Mouse (Mus musculus) brain, adult 2 months (tissue): ENCODE results near the gene Mettl5.
A peak's percentile ranks its signal among the peaks of the same experiment; 100 is the strongest.
"Not testable (repeated sequence)": the region's sequence is repeated elsewhere in the genome, so short reads cannot be mapped to it uniquely, and the experiment has no call there.

Source experiments
- DNase-seq: peaks from one replicate; pipeline ENCODE4 v3.0.0; 2011; ENCODE audit warnings: low read depth, low spot score

Mettl5 gene

DNA sequence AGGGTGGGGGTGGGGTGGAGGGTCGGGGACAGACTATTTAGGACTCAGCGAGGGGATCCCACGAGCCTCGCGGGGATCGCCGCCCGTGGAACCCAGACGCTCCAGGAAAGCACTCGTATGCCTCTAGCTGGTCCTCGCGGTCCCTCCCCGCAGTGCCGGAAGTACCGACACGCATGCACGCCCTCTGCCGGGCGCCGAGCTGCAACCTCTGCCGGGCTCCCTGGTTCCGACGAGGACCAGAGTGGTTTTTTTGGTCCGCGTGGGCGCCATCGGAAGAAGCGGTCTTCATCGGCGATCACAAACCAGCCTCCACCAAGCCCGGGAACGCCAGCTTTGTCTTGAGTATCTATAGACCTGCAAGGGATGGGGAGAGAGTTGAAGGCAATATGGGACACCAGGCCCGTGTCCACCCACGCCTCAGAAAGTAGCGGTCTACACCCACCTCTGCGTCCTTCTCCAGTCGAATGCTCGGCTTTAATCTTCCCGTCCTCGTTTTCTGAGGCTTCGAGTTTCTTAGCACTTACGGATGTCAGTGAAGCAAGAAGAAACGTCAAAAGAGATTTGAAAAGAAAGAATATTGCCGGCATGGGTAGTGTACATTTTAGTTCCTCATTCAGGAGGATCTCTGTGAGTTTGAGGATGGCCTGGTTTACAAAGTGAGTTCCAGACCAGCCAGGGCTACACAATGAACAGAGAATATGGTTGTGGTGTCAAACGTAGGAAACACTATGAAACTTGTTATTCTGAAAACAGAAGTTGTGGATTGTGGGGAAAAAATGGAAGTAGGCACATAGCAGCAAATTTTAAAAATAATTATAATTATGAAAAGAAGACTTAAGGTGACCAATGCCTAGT lies at the start of gene Mettl5:
Gene Mettl5, minus strand, starts transcription at position 165 of the 855 bp plus-strand sequence.
- peak; percentile 95 for DNase-seq

GRCm38 (mm10) chr2:69924943-69925342 lies 39.5 kb upstream of the Mettl5 start:
- no peak for DNase-seq

GRCm38 (mm10) chr2:69917301-69917700 lies 31.9 kb upstream of the Mettl5 start:
- no peak for DNase-seq

DNA sequence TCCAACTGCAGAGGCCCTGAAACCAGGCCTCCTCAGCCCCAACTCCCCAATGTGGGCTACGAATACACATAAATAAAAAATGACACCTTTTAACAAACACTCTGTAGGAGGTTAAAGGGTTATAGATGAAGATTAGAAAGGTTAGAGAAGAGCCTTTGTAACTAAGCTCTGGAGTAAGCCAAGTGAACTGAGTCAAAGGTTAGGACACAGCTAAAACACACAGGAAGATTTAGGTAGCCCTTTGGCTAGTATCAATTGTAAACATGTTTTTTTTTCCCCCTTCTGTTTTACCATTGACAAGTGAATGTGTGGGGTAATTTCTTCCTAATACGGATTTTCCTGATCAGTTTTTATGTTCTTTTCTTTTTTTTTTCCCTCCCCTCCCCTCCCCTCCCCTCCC lies 27.4 kb upstream of the Mettl5 start:
- no peak for DNase-seq

- not testable (repeated sequence) for DNase-seq
Observed at GRCm38 (mm10) chr2:69907394-69907793, 22.0 kb upstream of the Mettl5 start.

DNA sequence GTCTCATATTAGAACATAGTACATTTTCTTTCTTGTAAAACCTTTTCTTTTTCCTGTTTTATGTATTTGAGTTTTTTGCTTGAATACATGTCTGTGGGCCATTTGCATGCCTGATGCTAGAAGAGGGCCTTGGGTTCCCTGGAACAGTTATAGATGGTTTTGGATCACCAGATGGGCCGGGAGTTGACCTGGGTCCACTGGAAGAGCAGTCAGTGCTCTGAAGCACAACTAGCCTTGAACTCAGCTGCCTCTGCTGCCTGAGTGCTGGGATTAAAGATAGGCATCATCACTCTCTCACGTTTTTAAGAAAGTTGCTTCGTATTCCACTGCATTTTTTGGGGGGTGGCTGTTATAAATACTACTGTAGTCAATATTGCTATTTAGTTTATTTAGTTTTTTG lies 18.1 kb upstream of the Mettl5 start:
- DNase-seq, result no peak

DNA sequence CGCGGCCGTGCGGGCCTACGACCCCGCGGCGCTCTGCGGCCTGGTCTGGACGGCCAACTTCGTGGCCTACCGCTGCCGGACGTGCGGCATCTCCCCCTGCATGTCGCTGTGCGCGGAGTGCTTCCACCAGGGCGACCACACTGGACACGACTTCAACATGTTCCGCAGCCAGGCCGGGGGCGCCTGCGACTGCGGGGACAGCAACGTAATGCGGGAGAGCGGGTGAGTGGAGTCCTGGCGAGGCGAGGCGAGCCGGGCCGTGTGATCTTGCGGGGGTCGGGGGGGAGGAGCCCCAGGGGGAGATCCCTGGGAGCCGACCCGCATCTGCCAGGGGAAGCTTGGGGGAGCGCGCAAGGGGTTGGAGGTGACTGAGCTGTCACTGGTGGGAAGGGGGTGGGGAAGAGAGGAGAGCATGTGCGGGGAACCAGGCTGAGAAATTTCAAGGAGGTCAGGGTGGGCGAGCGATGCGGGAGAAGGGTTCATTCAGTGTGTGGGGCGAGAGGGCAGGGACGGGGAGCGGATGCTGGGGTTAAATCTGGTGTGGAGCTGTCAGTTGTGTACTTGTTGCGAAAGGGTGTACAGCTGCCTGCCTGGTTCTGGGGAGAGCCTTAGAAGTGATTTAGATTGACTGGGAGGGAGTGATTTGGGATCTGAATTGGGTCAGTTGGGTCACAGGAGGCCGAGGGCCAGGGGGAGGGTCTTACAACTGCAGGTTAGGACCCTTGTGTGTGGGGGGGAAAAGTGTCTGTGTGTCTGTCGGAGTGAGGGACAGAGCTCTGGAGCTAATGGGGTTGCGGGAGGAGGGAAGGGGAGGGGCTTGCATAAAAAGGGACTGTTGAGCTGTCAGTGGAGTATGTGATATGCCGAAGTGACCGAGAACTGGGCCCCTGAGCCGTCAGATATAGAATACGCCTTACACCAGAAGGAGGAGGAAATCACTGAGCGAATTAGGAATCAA lies 12.5 kb upstream of the Mettl5 start:
- peak; percentile 78 for DNase-seq

- DNase-seq, result peak; percentile 98
Observed at GRCm38 (mm10) chr2:69897039-69897617, 11.7 kb upstream of the Mettl5 start, which contains the start of gene Ubr3. TSS of gene Ubr3 (plus strand) at chr2:69897246.

- no peak for DNase-seq
Observed at GRCm38 (mm10) chr2:69896224-69896581, 10.8 kb upstream of the Mettl5 start.

DNA sequence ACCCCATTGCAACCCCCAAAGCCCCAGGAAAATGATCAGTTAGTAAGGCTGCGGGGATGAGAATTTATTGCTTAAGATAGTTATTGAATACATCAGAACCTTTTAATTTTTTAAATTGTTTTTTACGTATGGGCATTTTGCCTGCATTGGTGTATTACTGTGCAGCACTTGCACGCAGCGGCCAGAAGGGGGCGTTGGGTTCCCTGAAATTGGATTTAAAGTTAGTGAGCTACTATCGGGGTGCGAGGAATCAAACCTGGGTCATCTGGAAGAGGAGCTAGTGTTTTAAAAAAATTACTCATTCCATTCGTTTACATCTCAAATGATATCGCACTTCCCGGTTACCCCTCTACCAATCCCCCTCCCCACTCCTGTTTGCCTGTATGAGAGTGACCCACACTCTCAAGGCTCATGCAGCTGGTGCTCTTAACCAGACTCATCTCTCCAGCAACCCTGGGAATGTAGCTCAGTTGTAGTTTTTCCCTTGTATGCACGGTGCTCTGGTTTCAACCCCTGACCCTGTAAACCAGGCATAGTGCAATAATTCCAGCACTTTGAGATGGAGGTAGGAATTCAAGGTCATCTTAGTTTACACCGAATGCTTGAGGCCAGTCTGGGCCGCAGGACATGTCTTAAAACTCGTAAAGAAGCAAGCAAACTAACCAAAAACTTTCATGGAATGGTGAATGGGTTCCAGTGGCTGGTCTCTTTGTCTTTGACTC lies 10.2 kb upstream of the Mettl5 start:
- no peak for DNase-seq

- DNase-seq, result no peak
Observed at GRCm38 (mm10) chr2:69893891-69894290, 8.5 kb upstream of the Mettl5 start.

- no peak for DNase-seq
Observed at GRCm38 (mm10) chr2:69893145-69893544, 7.7 kb upstream of the Mettl5 start.

- DNase-seq, result no peak
Observed at GRCm38 (mm10) chr2:69890843-69891242, 5.4 kb upstream of the Mettl5 start.

- DNase-seq, result no peak
Observed at GRCm38 (mm10) chr2:69888957-69889356, 3.5 kb upstream of the Mettl5 start.

GRCm38 (mm10) chr2:69885050-69885449 lies 365 bp downstream of the Mettl5 start:
- DNase-seq, result no peak

GRCm38 (mm10) chr2:69884581-69884980 lies 834 bp downstream of the Mettl5 start:
- no peak for DNase-seq

DNA sequence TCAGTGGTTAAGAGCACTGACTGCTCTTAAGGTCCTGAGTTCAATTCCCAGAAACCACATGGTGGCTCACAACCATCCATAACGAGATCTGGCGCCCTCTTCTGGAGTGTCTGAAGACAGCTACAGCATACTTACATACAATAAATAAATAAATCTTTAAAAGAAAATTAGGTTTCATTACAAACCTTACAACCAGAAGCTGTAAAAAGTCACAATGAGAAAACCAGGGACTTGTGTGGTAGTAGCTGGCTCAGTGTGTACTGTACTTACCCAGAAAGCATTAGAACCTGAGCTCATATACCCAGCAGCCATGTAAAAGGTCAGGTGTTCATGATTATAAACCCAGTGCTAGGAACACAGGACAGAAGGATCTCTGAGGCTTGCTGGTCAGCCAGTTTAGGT lies 1.4 kb downstream of the Mettl5 start:
- no peak for DNase-seq

- no peak for DNase-seq
Observed at GRCm38 (mm10) chr2:69862117-69862657, 23.2 kb downstream of the Mettl5 start.

- DNase-seq, result peak; percentile 97
Observed at GRCm38 (mm10) chr2:69861485-69862091, 23.8 kb downstream of the Mettl5 start, which contains the start of gene Ssb. TSS of gene Ssb (plus strand) at chr2:69861562.

DNA sequence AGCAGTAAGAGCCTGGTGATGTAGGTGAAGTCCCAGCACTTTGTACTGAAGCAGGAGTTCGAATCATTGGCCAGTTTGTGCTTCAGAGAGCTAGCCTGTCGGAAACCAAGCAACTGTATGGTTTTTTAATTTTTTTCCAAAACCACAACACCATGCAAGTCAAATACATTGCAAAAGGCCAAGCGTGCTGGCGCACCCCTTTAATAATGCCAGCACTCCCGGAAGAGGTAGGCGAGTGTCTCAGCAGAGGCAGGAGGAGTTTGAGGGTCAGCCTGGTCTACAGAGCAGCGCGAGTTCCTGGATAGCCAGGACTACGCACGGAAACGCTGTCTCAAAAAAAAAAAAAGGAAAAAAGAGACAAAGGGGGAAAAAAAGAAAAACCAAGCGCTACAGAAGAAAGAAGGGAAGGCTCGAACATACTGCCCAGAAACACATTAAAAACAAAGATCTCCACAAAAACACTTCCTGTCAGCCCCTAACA lies 24.4 kb downstream of the Mettl5 start:
- DNase-seq, result no peak
